Mouse (Mus musculus): Measurements from ENCODE around the gene Klhl2. TPM values are rescaled to one million over a fixed set of nuclear protein-coding genes. Genes with fewer than 3 reads are reported as not detected.

Klhl2 gene
- total and polyA plus RNA-seq, 3 experiments, result 11.5 to 12.1 TPM; not detected in 1

DNA sequence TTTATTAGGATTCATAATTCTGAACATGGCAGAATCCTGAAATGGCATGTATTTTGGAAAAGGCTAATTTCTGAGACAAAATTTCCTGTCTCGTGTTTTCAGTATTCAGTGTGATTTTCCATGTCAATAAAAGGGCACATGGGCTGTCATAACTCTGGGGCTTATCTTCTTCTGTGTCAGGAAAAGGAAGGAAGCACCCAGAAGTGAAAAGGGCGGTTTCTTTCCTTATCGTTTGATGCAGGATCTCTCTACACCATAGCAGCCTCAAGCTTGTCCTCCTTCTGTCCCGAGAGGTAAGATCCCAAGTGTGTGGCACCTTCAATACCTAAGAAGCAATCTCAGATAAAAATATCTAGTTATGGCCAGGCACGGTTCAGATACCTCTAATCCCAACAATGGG lies 65.6 kb downstream of the Klhl2 start (continued):
- TF ChIP-seq USF2 (IDR thresholded peaks at IDR 0.05; ENCODE audit: borderline replicate concordance in 1 of 2, insufficient read depth in 1 of 2, low read depth in 1 of 2, low read length in 2 of 2) (no peak), MAX (IDR thresholded peaks at IDR 0.05; ENCODE audit: low read length) (peak; percentile 83), EP300 (IDR thresholded peaks at IDR 0.05; ENCODE audit: low read depth in 1 of 2, low read length in 2 of 2) (peak; percentile 86 to 90), KAT2A (conservative IDR thresholded peaks at IDR 0.05; ENCODE audit: low read depth, low read length) (no peak), BHLHE40 (IDR thresholded peaks at IDR 0.05; ENCODE audit: borderline replicate concordance, low read depth, low read length) (peak; percentile 38; the same call in 1 of the 2 replicates), RAD21 (IDR thresholded peaks at IDR 0.05; ENCODE audit: low read depth, low read length) (no peak), MAFK (IDR thresholded peaks at IDR 0.05; ENCODE audit: borderline replicate concordance, low read depth, low read length) (no peak; the same call in 1 of the 2 replicates), NRF1 (IDR thresholded peaks at IDR 0.05; ENCODE audit: insufficient read depth, low read depth, low read length, poor library complexity, severe bottlenecking) (no peak), ZKSCAN1 (IDR thresholded peaks at IDR 0.05; ENCODE audit: low read depth, low read length) (no peak), ELF1 (IDR thresholded peaks at IDR 0.05; ENCODE audit: low read depth, low read length) (no peak), NELFE (IDR thresholded peaks at IDR 0.05; ENCODE audit: low read depth, low read length) (no peak), JUND (IDR thresholded peaks at IDR 0.05; ENCODE audit: low read depth, low read length) (0 out of 2 replicates have a peak, but pooled peaks have one; percentile 56), ZMIZ1 (IDR thresholded peaks at IDR 0.05; ENCODE audit: low read depth, low read length) (no peak), GABPA (IDR thresholded peaks at IDR 0.05; ENCODE audit: low read depth, low read length) (no peak), GATA1 (IDR thresholded peaks at IDR 0.05; ENCODE audit: low read depth, low read length) (peak; percentile 92), CHD2 (IDR thresholded peaks at IDR 0.05; ENCODE audit: low read length) (no peak), SIN3A (IDR thresholded peaks at IDR 0.05; ENCODE audit: low read length) (peak; percentile 93), POLR2AphosphoS5 (IDR thresholded peaks at IDR 0.05; ENCODE audit: borderline replicate concordance, low read depth, low read length) (no peak), SMC3 (IDR thresholded peaks at IDR 0.05; ENCODE audit: low read depth, low read length) (no peak)

DNA sequence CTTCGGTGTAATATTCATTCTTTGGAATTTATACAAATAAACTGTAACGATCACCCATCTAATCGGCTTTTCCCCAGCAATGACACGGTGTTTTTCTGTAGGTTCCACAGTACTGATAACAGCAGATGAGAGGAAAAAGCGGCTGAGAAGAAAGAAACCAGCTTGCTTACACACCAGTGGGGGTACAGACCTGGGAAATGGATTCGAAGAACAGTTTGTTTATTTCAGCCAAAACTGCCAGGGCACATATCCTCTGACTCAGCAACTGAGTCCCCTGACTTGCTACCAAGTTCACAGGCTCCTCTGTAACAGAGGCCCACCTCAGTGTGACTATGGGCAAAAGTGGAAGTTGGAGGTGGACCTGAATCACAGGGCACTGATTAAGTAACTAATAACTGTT lies 67.9 kb downstream of the Klhl2 start:
- Histone ChIP-seq H3K36me3 (ENCODE audit: control insufficient read depth in 1 of 2, insufficient read depth in 2 of 2, low read length in 2 of 2) (peaks cover 0 to 33% of the 10 kb centered on the region in 2 experiments; a peak in 2 of 4 replicates), H3K79me2 (ENCODE audit: control insufficient read depth, insufficient read depth, low read length, poor library complexity) (no peaks in the 10 kb centered on the region), H3K27me3 (ENCODE audit: control insufficient read depth in 1 of 2, insufficient read depth in 2 of 2, low read length in 2 of 2) (no peaks in the 10 kb centered on the region), H3K9me3 (replicated peaks; ENCODE audit: insufficient read depth, low read length) (no peaks in the 10 kb centered on the region), H3K27ac (ENCODE audit: control insufficient read depth, low read depth, low read length) (peak overlapping the region; percentile 53; the same call in 1 of the 2 replicates), H3K4me3 (ENCODE audit: control insufficient read depth in 1 of 2, insufficient read depth in 1 of 2, low read depth in 2 of 2, low read length in 2 of 2) (no peak overlapping the region), H3K9ac (ENCODE audit: control insufficient read depth, low read depth, low read length, poor library complexity, severe bottlenecking) (no peak overlapping the region), H3K4me1 (ENCODE audit: control insufficient read depth in 1 of 2, insufficient read depth in 2 of 2, low read length in 2 of 2) (peaks cover 9 to 31% of the 10 kb centered on the region in 2 experiments)
- DNase-seq (ENCODE audit: low read depth, low spot score), result peak; percentile 68
- no peak for TF ChIP-seq CHD1 (IDR thresholded peaks at IDR 0.05; ENCODE audit: low read depth, low read length)
- no peak for TF ChIP-seq POLR2AphosphoS2 (IDR thresholded peaks at IDR 0.05; ENCODE audit: low read length)
- no peak for TF ChIP-seq POLR2AphosphoS5 (IDR thresholded peaks at IDR 0.05; ENCODE audit: borderline replicate concordance, low read depth, low read length)
- no peak for TF ChIP-seq USF2 (IDR thresholded peaks at IDR 0.05; ENCODE audit: borderline replicate concordance in 1 of 2, insufficient read depth in 1 of 2, low read depth in 1 of 2, low read length in 2 of 2)
- no peak for TF ChIP-seq HCFC1 (IDR thresholded peaks at IDR 0.05; ENCODE audit: low read depth, low read length)
- no peak for TF ChIP-seq MAX (IDR thresholded peaks at IDR 0.05; ENCODE audit: low read length)
- TF ChIP-seq GATA1 (IDR thresholded peaks at IDR 0.05; ENCODE audit: low read depth, low read length), result peak; percentile 74
- no peak; the same call in 1 of the 2 replicates for TF ChIP-seq ETS1 (IDR thresholded peaks at IDR 0.05; ENCODE audit: low read depth, low read length)
- no peak for TF ChIP-seq SMC3 (IDR thresholded peaks at IDR 0.05; ENCODE audit: low read depth, low read length)
- no peak for TF ChIP-seq MAFK (IDR thresholded peaks at IDR 0.05; ENCODE audit: borderline replicate concordance, low read depth, low read length)
- no peak for TF ChIP-seq USF1 (IDR thresholded peaks at IDR 0.05; ENCODE audit: low read depth, low read length)
- no peak for TF ChIP-seq ELF1 (IDR thresholded peaks at IDR 0.05; ENCODE audit: low read depth, low read length)
- TF ChIP-seq TBP (IDR thresholded peaks at IDR 0.05; ENCODE audit: low read depth, low read length), result no peak
- TF ChIP-seq CTCF (IDR thresholded peaks at IDR 0.05 in 2 of 3, conservative IDR thresholded peaks at IDR 0.05 in 1 of 3; ENCODE audit: control insufficient read depth in 1 of 3, insufficient read depth in 1 of 3, low read depth in 2 of 3, low read length in 3 of 3, poor library complexity in 1 of 3, severe bottlenecking in 1 of 3), result no peak
- TF ChIP-seq NRF1 (IDR thresholded peaks at IDR 0.05; ENCODE audit: insufficient read depth, low read depth, low read length, poor library complexity, severe bottlenecking), result no peak
- no peak for TF ChIP-seq ZKSCAN1 (IDR thresholded peaks at IDR 0.05; ENCODE audit: low read depth, low read length)
- TF ChIP-seq MYC (IDR thresholded peaks at IDR 0.05; ENCODE audit: low read depth, low read length), result no peak
- no peak for TF ChIP-seq POLR2A (IDR thresholded peaks at IDR 0.05; ENCODE audit: control insufficient read depth in 1 of 2, insufficient read depth in 1 of 2, low read depth in 1 of 2, low read length in 2 of 2, poor library complexity in 1 of 2)
- TF ChIP-seq NELFE (IDR thresholded peaks at IDR 0.05; ENCODE audit: low read depth, low read length), result no peak
- no peak for TF ChIP-seq MXI1 (IDR thresholded peaks at IDR 0.05; ENCODE audit: low read depth, low read length)
- no peak for TF ChIP-seq CHD2 (IDR thresholded peaks at IDR 0.05; ENCODE audit: low read length)
- TF ChIP-seq RCOR1 (IDR thresholded peaks at IDR 0.05; ENCODE audit: low read depth, low read length), result peak; percentile 29; the same call in 1 of the 2 replicates
- no peak for TF ChIP-seq TAL1 (IDR thresholded peaks at IDR 0.05; ENCODE audit: low read length)
- TF ChIP-seq MYB (IDR thresholded peaks at IDR 0.05; ENCODE audit: low read depth, low read length), result no peak
- no peak for TF ChIP-seq MAZ (IDR thresholded peaks at IDR 0.05; ENCODE audit: low read depth, low read length)
- TF ChIP-seq E2F4 (IDR thresholded peaks at IDR 0.05; ENCODE audit: borderline replicate concordance, low read depth, low read length), result no peak
